Mouse (Mus musculus) liver, adult (tissue): ENCODE measurements around the gene Tns1.

Experiments
- GATA4 ChIP-seq: IDR thresholded peaks from 2 replicates; pipeline ENCODE4 v1.6.1; 2014; ENCODE audit warnings: mild to moderate bottlenecking, low read length; ENCODE audit not compliant: insufficient replicate concordance

The Tns1 gene

DNA sequence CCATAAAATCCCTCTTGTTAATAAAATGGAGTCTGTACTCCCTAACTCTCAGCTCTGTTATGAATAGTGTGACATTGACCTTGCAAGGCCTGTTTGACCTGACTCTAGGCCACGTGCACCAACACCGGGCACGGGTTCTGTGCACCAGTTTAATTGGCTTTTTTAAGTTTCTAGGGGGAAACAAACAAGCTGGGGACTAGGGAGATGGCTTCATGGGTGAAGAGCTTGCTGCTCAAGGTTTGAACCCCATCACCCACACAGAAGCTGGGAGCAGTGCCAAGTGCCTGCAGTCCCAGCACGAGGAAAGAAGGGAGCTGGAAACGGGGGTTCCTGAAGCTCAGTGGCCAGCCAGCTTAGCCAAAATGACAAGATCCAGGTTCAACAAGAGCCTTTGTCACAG lies 192.4 kb downstream of the Tns1 start:
- no peak for TF ChIP-seq GATA4

- no peak for TF ChIP-seq GATA4
These were observed 193.7 kb downstream of the Tns1 start for GRCm38 (mm10) chr1:73930411-73931134.

DNA sequence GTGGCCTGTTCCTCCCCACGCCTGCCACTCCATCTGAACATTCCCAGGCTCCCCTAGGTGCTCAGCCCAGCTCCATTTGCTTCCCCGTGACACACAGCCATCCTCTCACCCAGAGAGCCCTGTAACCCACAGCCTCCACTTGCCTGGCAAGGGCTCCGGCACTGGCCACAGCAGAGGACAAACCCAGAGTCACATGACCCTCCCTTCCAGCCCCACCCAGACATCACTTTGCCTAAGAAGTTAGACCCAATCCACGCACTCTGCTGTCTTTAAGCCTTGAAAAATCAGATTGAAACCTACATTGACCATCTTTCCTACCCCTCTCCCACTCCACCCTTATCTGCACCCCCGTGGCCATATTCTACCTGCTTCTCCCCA lies 194.3 kb downstream of the Tns1 start:
- no peak for TF ChIP-seq GATA4

- TF ChIP-seq GATA4 = no peak
These were observed 194.9 kb downstream of the Tns1 start for GRCm38 (mm10) chr1:73929211-73929951.

- TF ChIP-seq GATA4 = no peak
These were observed 195.9 kb downstream of the Tns1 start for GRCm38 (mm10) chr1:73928385-73928784.

DNA sequence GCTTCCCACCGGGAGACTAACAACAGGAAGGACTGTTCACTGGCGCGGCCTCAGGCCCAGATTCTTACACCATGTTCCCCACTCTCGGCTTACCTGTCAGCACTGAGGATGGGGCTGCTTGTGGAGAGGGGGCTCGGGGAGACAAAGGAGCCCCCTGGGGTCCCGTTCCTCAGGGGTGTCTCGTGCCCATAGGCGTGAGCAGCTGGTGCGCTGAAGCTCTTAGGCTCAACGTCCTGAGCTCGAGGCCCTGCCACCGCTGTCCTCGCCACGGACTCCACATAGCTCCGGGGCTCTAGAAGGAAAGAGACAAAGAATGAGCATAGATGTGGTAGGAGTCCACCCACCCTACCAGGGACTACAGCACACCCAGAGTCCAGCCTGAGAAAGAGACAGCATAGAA lies 196.4 kb downstream of the Tns1 start:
- TF ChIP-seq GATA4 = no peak

DNA sequence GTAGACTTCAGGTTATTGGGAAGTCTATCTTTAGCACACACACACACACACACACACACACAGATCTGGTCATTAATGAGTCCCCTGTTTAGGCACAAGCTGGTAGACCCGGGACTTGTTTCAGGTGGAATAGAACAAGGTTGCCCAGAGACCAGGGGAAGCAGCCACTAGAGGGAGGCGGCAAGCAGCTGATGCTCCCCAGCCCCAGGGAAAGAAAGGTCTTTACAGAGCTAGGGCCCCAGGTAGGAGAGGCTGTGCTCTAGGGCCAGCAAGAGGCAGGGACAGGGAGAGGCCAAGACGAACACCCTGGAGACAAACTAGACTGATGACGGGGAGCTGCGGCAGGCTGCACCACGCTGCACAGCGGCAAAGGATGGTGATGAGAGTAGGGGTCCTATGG lies 198.0 kb downstream of the Tns1 start:
- TF ChIP-seq GATA4 = no peak

- no peak for TF ChIP-seq GATA4
These were observed 199.2 kb downstream of the Tns1 start for GRCm38 (mm10) chr1:73924871-73925610.

GRCm38 (mm10) chr1:73924210-73924609 lies 200.0 kb downstream of the Tns1 start:
- no peak for TF ChIP-seq GATA4

GRCm38 (mm10) chr1:73923185-73923584 lies 201.1 kb downstream of the Tns1 start:
- peak; percentile 72; the same call in 1 of the 2 replicates for TF ChIP-seq GATA4

DNA sequence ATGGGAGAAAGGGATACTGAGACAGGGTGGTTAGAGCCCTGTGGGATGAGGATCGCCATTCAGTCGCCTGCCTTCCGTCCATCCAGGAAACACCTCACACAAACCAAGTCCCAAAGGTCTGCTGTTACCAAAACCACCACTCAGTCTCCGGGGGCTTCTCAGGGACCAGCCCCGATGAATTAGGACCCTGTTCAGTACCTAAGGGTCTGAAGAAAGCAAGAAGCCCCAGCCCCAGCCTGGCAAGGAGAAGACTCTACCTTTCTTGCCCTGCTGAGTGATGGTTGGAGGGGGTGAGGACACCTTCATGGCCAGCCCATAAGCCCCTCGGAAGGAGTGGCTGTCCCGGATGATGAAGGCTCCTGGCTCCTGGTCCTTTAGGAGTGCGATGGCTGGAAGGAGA lies 203.5 kb downstream of the Tns1 start:
- no peak for TF ChIP-seq GATA4

DNA sequence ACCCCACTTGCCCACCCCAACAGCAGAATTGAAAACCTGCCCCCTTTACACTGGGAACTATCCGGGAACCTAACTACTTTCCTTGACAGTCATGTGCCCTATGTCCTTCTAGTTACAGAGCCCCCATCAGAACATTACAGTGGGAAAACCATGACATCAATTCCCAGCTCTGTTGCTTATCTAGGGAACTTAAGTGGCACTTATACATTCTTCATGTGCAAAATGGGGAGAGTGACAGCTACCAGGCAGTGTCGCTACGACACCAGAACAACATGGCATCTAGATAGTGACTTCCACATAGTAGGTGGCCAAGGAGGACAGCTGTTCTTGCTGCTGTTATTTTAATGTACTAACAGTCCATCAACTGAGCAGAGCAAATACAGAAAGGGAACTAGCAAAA lies 204.3 kb downstream of the Tns1 start:
- TF ChIP-seq GATA4 = no peak

DNA sequence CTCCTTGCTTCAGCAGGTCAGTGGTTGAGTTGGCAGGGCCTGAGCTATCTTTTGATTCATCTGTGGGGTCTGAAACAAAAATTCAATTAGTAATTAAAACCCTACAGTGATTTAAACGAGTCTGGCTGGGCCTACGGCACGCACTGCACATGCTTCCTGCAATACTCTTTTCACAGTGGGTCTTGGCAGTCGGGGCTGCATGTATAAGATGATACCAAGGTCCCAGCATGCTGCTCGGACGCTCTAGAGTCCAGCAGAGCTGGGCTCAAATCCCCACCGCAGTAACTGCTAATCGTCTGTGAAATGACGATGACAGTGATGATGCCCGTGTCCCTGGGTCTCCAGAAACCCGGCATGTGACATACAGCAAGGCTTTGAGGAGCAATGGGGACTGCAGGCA lies 206.2 kb downstream of the Tns1 start:
- TF ChIP-seq GATA4 = no peak

GRCm38 (mm10) chr1:73916298-73916697 lies 208.0 kb downstream of the Tns1 start:
- TF ChIP-seq GATA4 = no peak

GRCm38 (mm10) chr1:73915218-73916070 lies 208.8 kb downstream of the Tns1 start:
- no peak for TF ChIP-seq GATA4
